Comparison of ENCODE assay signal across 8 mouse cellular contexts in the genomic region with DNA sequence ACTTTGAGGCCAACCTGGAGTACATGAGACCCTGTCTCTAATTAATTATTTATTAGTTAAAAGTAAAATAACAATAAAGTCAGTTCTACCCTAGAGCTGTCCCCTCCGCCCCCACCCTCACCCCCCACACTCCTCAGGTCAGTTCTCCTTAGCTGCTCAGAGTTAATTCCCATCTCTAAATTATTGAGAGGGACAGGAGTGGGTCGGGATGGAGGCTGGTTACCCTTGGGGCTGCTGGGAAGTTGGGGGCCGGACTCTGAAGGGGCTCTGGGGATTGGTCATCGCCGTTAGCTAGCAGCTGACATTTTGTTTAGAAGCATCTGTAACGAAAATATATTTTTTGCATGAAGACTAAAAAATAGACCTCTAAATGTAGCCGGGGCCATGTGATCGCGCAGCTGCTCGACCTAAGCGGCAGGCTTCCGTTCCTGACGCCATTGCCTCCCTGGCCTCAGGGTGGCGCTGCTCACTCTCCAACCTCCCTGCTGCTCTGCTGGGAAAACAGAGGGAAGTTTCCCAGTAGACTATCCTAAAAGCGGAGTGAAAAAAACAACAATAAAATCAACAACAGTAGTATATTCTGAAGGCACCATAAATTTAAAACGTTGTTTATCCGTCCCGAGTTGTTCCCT. TPM values are rescaled to one million over a fixed set of nuclear protein-coding genes. Genes with fewer than 3 reads are reported as not detected.
A peak's percentile ranks its signal among the peaks of the same experiment; 100 is the strongest.
DNase-seq lines count a peak whose midpoint lies in the region; ATAC-seq and TF ChIP-seq lines count a peak whose summit lies in the region.

No protein-coding gene starts in this region.

- peak overlapping the region; percentile 18; the same call in 1 of the 2 replicates for H3K4me2 ChIP-seq in intestine, postnatal 0 days (replicated peaks; ENCODE audit: low read depth)
- peak overlapping the region; percentile 33; the same call in 1 of the 2 replicates for H3K4me2 ChIP-seq in limb, embryonic 11.5 days (ENCODE audit: low read depth, severe bottlenecking)
- H3K4me2 ChIP-seq in midbrain, embryonic 12.5 days (replicated peaks) = peak overlapping the region; percentile 43

- no peak overlapping the region for H3K4me3 ChIP-seq in intestine, postnatal 0 days (ENCODE audit: low read depth, low read length)
- H3K4me3 ChIP-seq in limb, embryonic 11.5 days (ENCODE audit: low read depth, low read length) = no peak overlapping the region
- H3K4me3 ChIP-seq in midbrain, embryonic 12.5 days = peak overlapping the region; percentile 21; the same call in 1 of the 2 replicates

- no peaks in the 10 kb centered on the region for H3K27me3 ChIP-seq in intestine, postnatal 0 days (replicated peaks; ENCODE audit: control insufficient read depth, insufficient read depth, low read length)
- no peaks in the 10 kb centered on the region for H3K27me3 ChIP-seq in limb, embryonic 11.5 days (ENCODE audit: control insufficient read depth, insufficient read depth, low read length)
- 0 out of 2 replicates have a peak, but pooled peaks cover 6% of the 10 kb centered on the region for H3K27me3 ChIP-seq in midbrain, embryonic 12.5 days

- DNase-seq in ovary, postnatal 10 days (ENCODE audit: low spot score) = peak; percentile 24
- DNase-seq in ovary, adult 18-20 months (ENCODE audit: low spot score) = no peak
- DNase-seq in embryo, embryonic 9.5 days (ENCODE audit: extremely low spot score) = peak; percentile 66
- peak; percentile 91 for DNase-seq in heart, adult 11 months
- peak; percentile 84 for DNase-seq in limb, embryonic 11.5 days (ENCODE audit: low spot score)
- DNase-seq in spleen, postnatal 10 days (ENCODE audit: low spot score in 2 of 2) = peak; percentile 17 to 71

- TF ChIP-seq CTCF in intestine, postnatal 0 days (IDR thresholded peaks at IDR 0.05; ENCODE audit: low read depth) = peak; percentile 97

- peak; percentile 62 for ATAC-seq in intestine, postnatal 0 days
- peak; percentile 46; the same call in 1 of the 2 replicates for ATAC-seq in limb, embryonic 11.5 days (ENCODE audit: insufficient number of reproducible peaks, low FRiP score, low TSS enrichment, low read depth)
- ATAC-seq in midbrain, embryonic 12.5 days (ENCODE audit: low FRiP score, low read depth) = 0 out of 2 replicates have a peak, but pooled peaks have one; percentile 58

- H3K4me1 ChIP-seq in intestine, postnatal 0 days (replicated peaks; ENCODE audit: control insufficient read depth, insufficient read depth, low read length) = no peaks in the 10 kb centered on the region
- no peaks in the 10 kb centered on the region for H3K4me1 ChIP-seq in limb, embryonic 11.5 days (ENCODE audit: control insufficient read depth, insufficient read depth, low read length)
- no peaks in the 10 kb centered on the region for H3K4me1 ChIP-seq in midbrain, embryonic 12.5 days

- no peaks in the 10 kb centered on the region for H3K9me3 ChIP-seq in intestine, postnatal 0 days (ENCODE audit: control insufficient read depth)
- no peaks in the 10 kb centered on the region for H3K9me3 ChIP-seq in limb, embryonic 11.5 days (ENCODE audit: control insufficient read depth, low read length)
- no peaks in the 10 kb centered on the region for H3K9me3 ChIP-seq in midbrain, embryonic 12.5 days

- H3K27ac ChIP-seq in intestine, postnatal 0 days (ENCODE audit: low read depth, low read length) = no peak overlapping the region
- no peak overlapping the region for H3K27ac ChIP-seq in limb, embryonic 11.5 days (replicated peaks; ENCODE audit: low read depth, low read length)
- H3K27ac ChIP-seq in midbrain, embryonic 12.5 days (replicated peaks) = no peak overlapping the region

- H3K36me3 ChIP-seq in intestine, postnatal 0 days (ENCODE audit: control insufficient read depth, insufficient read depth) = no peaks in the 10 kb centered on the region
- no peaks in the 10 kb centered on the region for H3K36me3 ChIP-seq in limb, embryonic 11.5 days (ENCODE audit: control insufficient read depth, insufficient read depth, low read length)
- H3K36me3 ChIP-seq in midbrain, embryonic 12.5 days = no peaks in the 10 kb centered on the region

- no peak overlapping the region for H3K9ac ChIP-seq in intestine, postnatal 0 days (ENCODE audit: low read depth, low read length)
- H3K9ac ChIP-seq in limb, embryonic 11.5 days (ENCODE audit: low read length) = no peak overlapping the region
- H3K9ac ChIP-seq in midbrain, embryonic 12.5 days (replicated peaks) = no peak overlapping the region

- 10% methylated on average over 18 of the region's 18 CpGs for WGBS in intestine, postnatal 0 days
- WGBS in limb, embryonic 11.5 days = 15% methylated on average over 18 of the region's 18 CpGs
- WGBS in midbrain, embryonic 12.5 days = 13% methylated on average over 18 of the region's 18 CpGs

RNA-seq across cellular contexts. Expression of a gene that starts 26.8 kb away (rescaled TPM):
- 34.8 and 36.2 TPM in 2 replicates for polyA plus RNA-seq in intestine, postnatal 0 days (2015; fragmentation: Nextera tagmentation; extraction: Ambion mirVana)
- 8.8 and 9.8 TPM in 2 replicates for polyA plus RNA-seq in limb, embryonic 11.5 days (2014; fragmentation: Nextera tagmentation; extraction: Ambion mirVana)
- polyA plus RNA-seq in midbrain, embryonic 12.5 days (2016; fragmentation: Nextera tagmentation; extraction: Ambion mirVana) = 13.7 and 14.9 TPM in 2 replicates
